Mouse (Mus musculus) kidney, adult 18-20 months (tissue): Measurements from ENCODE around the gene Vav2.

ENCODE experiments used
- DNase-seq: peaks from one replicate; pipeline ENCODE4 v3.0.0; 2021

Vav2 gene

DNA sequence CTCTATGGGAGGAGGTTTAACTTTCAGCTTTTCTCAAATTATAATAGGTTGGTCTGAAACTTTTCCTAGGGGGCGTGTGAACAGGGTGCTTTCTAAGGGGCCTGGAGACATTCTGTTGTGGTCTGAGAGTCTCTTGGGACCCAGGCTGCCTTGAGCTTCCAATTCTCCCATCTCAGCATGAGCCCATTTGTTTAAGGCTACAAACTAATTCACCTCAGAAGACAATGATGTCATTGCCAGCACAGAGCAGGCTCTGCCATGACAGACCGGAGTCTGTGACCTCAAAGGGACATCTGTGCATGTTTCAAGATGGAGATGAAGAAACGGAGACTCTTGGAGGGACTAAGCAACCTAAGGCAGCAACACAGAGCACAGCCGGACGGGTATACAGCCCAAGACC, 112.6 kb downstream of the Vav2 start:
- DNase-seq, result no peak

DNA sequence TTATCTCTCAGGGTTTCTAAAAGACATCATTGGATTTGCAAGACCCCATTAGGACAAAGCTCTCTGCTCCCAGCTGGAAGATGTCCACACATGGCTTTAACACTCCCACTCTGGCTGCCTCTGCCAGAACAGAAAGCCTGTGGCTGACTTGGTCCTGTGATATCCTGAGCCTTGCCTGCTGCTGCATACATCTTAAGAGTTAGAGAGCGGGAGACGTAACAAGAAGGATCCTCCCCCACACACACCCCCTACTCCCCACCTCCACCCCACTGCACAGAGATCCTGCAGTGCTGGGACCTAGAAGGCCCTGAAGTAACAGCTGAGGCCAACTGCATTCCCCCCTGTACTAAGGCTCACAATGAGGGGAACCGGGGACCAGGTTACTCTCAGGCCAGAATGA, 114.3 kb downstream of the Vav2 start:
- no peak for DNase-seq

DNA sequence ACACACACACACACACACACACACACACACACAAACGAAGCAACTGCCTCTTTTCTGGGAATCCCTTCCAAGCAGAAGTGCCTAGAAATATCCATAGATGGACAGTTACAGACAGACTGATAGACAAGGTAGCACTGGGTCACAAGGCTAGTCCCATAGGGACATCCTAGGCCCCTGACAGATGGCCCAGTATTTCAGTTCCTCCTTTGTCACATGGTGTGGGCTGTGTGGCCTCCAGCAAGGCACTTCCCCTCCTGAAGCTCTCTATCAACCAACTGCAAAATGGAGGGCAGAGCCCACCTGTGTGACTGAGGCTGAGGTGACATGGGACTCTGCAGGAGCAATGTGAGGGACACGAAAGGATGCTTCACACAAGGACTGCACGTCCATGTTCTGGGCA, 115.2 kb downstream of the Vav2 start:
- DNase-seq, result no peak

DNA sequence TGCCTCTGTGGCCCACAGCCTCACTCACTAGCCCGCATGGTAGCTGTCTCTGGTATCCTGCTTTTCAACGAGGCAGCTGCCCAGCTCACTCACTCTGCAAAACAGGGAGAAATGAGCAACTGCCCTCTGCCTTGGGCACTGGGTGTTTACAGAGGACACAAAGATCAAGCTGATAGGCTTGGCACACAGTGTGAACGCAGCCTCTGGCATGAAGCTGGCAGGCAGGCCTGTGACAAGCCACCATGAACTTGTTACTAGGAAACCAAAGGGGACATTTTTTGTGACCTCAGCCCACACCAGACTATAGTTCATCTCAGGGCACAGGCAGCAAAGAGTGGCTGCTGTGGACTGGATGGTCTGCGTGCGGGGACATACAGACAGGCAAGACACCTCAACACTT, 115.9 kb downstream of the Vav2 start:
- DNase-seq, result peak; percentile 29

DNA sequence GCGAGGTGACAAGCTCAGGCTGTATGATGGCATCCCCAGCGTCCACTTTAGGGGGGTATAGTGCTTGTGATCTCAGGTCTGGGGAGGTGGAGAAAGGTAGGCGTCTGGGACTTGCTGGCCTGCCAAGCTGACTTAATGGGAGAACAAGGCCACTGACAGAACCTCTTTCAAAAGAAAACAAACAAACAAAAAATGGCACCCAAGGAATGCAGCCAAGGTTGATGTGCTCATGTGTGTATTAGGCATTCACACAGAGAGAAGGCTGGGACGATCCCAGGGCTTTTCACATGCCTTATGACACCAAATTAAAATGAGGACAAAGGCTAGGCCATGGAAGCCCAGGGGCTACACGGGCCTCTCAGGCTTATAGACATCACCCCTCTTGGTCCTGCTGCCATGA, 116.6 kb downstream of the Vav2 start:
- DNase-seq, result no peak

DNA sequence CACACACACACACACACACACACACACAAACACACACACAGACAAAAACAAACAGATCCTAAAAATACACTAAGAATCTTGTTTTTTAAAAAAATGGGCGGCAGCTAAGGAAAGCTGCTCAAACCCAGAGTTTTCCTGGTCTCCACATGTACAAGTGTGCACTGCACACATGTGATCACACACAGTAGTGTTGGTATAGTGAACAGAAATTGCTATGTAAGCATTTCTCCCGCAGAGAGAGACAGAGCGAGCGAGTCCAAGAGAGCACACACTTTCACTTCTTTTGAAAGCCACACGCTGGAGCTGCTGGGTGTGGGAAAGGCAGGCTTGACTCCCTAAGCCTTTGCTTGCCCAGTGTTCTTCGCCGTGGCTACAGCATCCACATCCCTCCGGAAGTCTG, 120.2 kb downstream of the Vav2 start:
- DNase-seq, result no peak

DNA sequence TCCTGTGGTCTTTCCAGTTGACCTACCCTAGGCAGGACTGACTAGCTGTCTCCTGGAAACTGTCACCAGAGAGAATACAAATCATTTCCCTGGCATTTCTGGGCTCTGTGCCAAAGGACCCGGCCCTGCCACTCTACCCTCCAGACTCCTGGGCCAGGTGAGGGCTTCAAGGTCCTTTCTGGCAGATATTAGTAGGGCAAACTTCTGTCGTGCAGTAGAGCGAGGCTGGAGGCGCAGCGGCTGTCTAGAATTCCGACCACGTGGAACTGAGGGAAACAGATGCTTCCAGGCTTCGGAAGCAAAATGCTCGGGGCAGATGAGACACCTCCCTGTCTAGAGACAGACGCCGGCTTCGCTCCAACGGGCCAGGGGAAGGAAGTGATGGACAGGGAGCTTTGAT, 122.1 kb downstream of the Vav2 start:
- peak; percentile 80 for DNase-seq

DNA sequence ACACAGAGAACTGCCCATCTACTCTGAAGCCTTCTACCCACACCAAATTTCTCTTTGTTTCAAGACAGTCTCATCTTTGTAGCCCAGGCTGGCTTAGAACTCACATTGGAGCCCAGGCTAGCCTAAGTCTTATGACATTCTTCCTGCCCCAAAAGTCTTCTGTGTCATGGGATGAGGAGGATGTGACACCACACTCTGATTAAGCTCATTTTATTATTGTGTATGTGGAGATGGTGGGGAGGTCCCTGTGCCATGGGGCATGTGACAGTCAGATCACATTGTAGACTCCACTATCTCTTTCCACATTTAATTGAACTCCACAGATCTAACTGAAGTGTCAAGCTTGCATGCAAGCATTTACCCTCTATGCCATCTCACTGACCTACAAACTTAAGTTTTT, 122.8 kb downstream of the Vav2 start:
- DNase-seq, result no peak

DNA sequence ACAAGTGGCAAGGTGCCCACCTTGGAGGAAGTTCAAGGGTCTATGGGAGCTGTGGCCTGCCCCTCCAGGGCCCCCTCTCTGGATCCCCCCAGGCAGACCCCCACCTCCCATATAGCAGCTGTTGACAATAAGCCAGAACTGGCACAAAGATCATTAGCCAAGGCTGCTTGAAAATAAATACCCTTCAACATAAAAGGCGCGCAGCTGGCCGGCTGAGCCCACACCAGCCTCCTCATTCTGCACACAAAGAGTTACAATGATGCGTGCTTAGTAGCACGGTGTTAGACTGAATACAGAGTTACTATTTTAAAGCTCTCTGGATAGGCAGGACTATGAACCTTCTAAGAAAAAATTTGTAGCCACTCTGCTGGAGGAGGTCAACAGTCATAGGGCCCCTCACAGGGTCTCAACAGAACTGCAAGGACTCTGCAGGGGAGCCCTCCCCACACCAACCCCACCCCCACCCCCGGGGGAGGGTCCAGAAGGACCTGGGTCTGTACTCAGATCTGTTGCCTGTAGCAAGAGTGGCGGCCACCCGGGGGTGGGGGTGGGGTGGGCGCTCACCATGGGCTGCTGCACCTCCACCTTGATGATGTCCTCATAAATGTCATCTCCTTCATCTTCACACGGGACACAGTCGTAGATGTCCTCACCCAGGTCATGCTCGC, 125.3 kb downstream of the Vav2 start:
- DNase-seq, result no peak

DNA sequence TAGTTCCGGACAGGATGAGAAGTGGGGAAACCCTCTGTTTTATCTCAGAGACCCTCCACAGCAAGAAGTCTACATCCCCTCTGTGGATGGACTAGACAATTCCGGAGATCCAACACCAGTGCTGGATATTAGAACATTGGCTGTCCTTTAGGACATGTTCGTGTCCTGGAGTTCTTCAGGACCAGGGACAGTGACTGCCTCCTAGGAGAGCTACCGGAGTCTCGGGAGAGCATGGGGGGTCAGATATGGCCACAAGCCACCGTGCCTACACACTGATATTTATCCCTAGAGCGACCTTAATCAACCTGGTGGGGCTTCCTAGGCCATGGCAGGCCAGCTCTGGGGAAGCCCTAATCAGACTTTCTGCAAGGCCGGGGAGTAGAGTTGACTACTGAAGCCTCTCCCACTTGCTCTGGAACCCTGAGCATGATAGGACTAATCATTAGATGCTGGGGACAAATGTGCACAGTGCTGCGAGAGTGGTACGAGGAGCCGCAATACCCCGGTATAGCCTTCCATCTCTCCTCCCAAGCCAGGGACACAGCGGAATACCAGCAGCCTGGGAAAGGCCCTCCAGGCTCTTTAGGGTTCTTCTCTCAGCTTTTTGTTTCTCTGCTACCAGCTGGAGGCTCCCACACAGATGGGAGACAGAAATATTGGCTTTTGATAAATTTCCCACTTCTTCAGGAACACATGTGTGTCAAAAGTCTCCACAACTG, 125.9 kb downstream of the Vav2 start:
- DNase-seq, result no peak

DNA sequence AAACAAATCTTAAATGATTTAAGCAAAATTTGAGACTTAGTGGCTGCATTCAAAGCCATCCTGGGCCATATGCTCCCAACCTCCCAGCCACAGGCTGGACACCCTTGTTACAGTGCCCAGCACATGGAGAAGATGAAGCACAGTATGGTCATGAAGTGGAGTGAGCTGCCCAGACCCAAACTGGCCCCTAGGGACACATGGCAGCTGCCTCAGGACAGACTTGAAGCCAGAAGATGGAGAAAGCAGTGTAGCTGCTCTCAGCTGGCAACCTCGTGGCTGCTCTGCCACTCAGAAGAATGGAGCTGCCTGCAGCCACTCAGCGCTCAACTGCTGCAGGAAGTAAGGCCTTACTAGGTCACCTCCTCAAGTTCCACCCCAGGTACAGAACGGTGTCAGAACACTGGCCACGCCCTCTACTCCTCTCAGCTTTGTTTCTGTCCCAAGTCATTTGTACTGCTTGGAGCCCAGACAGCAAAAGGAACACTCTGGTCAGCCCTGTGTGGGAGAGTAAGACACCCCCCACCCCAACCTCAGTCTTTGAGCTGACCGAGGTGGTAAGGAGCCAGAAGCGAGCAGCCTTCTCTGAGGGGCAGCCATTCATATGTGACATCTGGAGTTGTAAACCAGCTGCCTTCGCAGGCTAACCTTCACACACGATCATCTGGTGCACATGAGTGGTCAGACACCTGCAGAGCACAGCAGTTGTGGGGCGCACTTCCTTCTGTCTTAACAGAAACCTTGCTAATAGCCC, 130.0 kb downstream of the Vav2 start:
- DNase-seq, result no peak

DNA sequence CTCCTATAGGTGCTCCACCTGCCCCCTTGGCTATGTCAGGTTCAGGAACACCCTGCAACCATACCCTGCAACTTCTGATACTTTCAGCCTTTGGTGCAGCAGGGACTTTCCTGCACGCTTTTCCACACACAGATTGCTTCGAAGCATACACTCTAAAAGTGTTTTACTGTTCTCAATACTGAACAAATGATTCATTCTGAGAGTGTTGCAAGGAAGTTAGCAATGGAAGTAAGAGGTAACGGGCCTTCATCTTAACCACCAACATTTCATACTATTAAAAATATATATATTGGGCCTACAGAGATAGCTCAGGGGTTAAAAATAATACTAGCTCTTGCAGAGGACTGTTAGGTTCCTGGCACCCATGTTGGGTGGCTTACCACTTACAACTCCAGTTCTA, 132.1 kb downstream of the Vav2 start:
- DNase-seq, result no peak

DNA sequence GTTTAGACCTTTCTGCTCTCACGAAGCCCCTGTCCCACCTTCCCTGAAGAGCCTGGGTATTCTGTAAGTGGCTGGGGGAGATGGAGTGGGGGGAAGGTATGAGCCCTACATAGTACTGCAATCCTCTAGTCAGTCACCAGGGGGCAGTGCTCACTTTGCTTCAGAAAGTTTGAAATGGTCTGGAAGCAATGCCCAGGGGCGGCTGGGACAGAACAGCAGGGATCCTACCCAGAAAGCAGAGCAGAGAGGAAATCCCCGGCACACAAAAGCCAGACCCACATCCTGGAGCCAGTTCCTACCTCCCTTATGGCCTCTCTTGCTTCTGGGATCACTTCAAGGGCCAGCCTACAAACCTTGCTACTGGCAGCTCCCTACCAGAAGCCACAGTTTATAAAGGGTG, 137.8 kb downstream of the Vav2 start:
- peak; percentile 83 for DNase-seq

DNA sequence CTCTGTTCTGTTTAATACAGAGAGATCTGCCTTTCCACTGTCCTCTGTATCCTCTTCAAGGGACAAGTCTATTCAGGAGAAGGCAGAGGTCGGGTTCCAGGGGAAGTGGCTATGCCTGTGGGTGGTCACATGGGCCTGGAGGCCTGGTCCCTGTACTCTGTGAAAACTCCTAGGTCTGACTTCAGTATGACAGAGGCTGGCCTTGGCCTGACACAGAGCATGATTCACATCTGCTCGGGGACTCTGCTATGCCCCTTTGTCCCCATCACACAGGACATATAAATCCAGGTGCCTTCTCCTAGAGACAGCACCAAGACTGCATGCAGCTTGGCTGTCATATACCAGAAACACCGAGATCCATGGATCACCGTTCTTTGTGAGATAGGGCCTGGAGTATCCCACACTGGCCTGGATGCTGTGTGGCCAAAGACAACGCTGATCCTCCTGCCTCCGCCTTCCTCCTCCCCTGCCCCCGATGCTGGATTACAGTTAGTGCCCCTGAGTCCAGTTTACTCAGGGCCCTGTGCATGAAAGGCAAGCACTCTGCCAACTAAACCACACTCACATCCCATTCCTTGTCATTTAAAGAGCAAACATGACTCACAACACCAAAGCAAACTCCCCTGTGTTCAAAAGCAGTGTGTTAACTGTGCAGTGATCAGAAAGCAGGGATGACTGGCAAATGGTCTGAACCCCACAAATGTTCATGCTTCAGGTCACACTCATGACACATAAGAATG, 139.7 kb downstream of the Vav2 start:
- no peak for DNase-seq

DNA sequence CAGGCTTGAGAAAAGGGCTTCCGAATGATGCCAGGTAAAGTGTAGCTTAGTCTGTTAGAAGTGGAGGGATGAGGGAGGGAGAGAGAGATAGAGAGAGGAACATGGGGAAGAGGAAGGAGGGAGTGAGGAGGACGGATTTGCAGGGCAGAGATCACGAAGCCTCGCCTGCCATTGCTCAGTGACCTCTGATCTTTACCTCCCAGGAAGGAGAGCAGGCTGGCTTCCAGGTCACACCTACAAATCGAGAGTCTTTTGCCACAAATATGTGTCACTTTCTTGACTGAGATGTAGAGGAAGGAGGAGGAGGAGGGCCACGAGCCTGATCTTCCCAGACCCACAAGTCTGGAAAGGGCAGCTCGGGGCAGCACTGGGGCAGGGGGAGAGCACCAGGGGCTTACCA, 142.4 kb downstream of the Vav2 start:
- DNase-seq, result peak; percentile 59

DNA sequence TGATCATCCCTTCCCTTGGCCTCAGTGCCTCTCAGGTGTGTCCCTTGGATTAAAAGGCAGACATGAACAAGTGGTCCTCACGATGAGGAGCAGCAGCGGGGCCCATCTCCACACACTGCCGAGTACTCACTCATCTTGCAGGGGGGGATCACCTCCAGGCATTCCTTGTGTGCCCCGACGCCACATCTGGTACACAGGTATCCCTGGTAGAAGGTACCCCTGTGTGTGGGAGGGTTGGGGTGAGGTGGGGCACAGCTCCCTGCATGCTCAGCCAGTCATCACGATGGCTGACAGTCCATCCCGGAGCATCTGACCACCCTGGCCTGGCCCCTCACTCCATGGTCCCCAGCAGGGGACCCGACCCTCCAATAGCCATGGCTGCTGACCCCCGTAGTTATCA, 145.1 kb downstream of the Vav2 start:
- DNase-seq, result no peak

DNA sequence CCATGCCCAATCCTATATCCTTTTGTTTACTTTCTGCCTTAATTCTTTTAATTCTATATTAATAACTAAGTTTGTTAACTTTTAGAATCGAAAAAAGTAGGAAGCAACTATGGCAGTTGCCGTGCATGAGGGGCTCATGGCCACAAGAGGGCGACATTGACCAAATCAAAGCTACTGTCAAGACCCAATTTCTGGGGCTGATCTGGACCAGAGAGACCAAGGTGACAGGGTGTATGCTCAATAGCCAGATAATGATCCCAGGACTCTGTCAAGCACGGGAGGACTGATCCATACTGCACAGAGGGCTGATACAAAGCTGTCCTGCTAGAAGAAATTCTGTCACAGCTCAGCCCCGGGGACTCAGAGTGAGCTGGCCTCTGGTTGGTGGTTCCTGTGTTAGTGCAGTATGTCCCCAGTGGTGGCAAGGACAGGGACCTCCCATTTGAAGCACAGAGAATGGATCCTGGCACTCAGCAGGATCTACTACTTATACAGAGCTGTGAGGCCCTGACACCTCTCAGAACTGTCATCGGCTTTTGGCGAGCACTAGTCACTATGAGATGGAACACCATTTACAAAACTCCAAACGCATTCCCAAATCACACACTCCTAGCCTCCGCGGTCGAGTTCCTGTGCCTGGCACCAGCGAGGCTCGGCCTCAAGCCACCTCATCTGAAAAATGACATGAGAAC, 145.8 kb downstream of the Vav2 start:
- peak; percentile 76 for DNase-seq

DNA sequence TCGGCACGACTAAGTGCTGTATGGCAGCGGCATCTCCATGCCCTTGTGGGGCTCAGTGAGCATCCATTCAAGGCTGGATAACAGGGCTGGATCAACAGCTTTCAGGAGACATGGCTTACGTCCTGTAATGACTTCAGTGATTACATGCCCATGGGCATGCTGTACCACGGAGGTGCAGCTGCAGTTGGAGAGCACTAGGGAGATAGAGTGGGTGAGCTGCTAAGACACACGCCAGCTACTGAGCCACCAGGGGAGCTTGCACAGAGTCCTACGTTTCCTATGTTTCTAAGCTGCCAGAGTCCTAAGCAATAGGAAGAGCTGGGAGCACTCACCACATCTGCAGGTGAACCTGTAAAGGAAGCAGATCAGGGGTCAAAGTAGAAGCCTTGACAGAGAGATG, 148.0 kb downstream of the Vav2 start:
- no peak for DNase-seq

DNA sequence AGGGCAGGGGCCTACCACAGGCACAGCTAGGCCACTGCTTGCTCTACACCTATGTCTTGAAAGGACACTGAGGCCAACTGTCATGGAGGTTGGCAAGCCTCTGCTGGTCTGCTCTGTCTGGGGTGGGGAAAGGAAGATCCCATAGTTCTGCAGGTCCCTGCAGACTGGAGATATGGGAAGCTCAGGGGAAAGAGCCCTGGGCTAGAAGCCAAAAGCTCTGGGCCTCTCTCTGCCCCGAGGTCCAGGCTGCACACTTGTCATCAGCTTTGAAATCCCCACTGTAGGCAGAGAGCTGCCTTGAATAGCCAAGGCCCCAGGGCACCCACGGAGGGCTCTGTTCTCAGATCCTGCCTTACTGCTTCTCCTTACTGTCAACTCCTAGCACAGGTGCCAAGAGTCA, 158.5 kb downstream of the Vav2 start:
- DNase-seq, result no peak

DNA sequence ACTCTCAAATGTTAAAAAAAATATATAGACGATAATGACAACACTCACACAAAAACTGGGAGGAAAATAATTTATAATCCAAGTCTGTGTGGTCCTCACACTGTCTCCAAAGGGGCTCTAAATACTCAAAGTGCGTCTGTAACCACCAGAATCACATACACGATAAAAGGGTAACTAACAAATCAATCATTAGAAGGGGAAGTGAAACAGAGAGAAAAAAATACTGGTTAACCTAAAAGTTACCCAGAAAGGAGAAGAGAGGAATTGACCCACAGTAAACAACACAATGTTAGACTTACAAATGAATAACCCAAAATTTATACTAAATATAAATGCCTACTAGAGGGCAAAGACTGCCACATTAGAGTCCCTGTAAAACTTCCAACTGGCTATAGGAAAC, 161.0 kb downstream of the Vav2 start:
- no peak for DNase-seq

DNA sequence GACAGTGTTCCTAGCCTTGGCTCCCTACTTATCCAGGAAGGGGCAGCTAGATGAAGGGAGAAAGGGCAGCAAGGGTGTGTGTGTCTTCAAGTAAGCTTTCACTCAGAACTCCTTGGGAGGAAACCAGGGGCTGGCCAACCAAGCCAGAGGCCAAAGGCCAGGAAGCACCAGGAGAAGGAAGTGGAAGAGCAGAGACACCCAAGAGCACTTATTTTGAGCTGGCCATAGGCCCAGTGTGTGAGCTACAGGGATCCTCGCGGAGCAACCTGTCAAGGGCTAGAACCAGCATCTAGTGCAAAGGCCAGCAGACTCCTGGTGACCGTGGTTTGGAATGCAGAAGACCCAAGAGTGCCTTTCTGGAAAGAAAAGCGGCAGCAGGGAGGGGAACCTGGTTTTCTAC, 163.8 kb downstream of the Vav2 start:
- DNase-seq, result peak; percentile 44

DNA sequence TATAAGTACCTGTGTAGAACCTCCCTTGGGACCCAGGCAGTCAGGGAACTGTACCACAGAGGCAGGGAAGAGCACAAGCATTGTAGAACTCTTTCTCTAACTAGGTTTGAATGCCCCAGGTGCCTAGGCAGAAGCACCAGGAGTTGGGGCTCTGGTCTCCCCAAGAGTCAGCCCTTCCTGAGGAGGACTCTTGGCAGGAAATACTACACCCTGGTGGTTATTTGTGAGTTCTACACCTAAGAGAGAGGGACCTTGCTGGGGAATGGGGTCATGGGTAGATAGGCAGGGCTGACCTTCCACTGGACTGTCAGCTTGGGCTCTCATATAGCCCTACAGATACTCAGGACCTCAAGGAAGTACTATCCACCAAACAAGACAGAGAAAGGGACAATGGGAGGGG, 175.4 kb downstream of the Vav2 start:
- DNase-seq, result no peak

DNA sequence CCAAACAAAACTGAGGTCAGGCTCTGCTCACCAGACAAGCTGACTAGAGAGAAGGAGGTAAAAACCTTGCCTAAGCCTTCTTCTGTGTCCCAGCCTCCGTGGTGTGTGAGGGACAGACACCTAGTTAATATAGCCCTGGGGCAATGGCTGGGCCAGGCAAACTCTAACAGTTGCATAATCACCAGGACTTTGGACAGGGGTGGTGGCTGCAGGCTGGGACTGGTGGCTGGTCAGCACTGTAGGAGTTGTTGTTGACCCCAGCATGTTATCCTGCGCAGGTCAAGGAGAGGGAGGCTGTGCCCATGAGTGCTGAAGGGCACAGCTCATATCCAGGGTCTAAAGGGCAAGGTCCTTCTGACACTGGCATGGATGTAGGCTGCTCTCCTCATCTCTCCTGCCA, 178.6 kb downstream of the Vav2 start, which contains the start of gene Sardh:
Gene Sardh (minus strand): TSS at position 127 of the 400 bp plus-strand sequence.
- peak; percentile 76 for DNase-seq
